Mouse (Mus musculus): Measurements from ENCODE around the gene Fbn1. TPM values are rescaled to one million over a fixed set of nuclear protein-coding genes. Genes with fewer than 3 reads are reported as not detected.

The Fbn1 gene
- polyA plus RNA-seq, 1 experiment = 6.5 TPM

GRCm38 (mm10) chr2:125436240-125436639 is 71.6 kb downstream of the Fbn1 start:
- Histone ChIP-seq H3K27me3 (replicated peaks; ENCODE audit: control insufficient read depth, insufficient read depth, low read length) (no peaks in the 10 kb centered on the region), H3K4me1 (ENCODE audit: control insufficient read depth, insufficient read depth, low read length) (no peaks in the 10 kb centered on the region), H3K27ac (ENCODE audit: insufficient read depth, low read depth, low read length) (no peak overlapping the region), H3K36me3 (ENCODE audit: control insufficient read depth, insufficient read depth, low read length) (no peaks in the 10 kb centered on the region), H3K4me3 (ENCODE audit: insufficient read depth, low read depth, low read length) (no peak overlapping the region)
- no peak for DNase-seq
- TF ChIP-seq CTCF (conservative IDR thresholded peaks at IDR 0.05; ENCODE audit: insufficient read depth, insufficient read length, low read depth, low read length) = no peak
- TF ChIP-seq POLR2A (IDR thresholded peaks at IDR 0.05; ENCODE audit: low read depth, low read length) = no peak
- WGBS = 83% methylated on average over 7 of the region's 7 CpGs

DNA sequence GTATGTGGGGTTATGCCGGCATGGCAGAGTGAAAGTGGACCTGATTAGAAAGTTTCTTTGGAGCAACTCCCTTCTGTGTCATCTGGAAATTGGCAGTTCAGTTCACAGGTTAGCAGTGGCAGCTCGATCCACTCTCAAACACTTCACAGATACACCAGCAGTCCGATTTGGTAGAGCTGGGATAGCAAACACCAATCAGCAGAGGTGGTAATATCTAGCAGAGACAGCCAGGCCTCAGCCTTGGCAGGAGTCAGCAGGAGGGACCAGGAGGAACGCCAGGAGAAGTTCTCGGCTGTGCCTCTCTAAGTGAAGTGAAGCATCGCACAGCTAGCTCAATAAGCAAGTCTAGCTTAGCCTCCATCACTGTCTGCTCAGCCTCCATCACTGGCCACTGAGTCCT is 74.3 kb downstream of the Fbn1 start:
- Histone ChIP-seq H3K27me3 (replicated peaks; ENCODE audit: control insufficient read depth, insufficient read depth, low read length) (no peaks in the 10 kb centered on the region), H3K4me3 (ENCODE audit: insufficient read depth, low read depth, low read length) (no peak overlapping the region), H3K4me1 (ENCODE audit: control insufficient read depth, insufficient read depth, low read length) (no peaks in the 10 kb centered on the region), H3K36me3 (ENCODE audit: control insufficient read depth, insufficient read depth, low read length) (no peaks in the 10 kb centered on the region), H3K27ac (ENCODE audit: insufficient read depth, low read depth, low read length) (no peak overlapping the region)
- 92% methylated on average over 6 of the region's 6 CpGs for WGBS
- TF ChIP-seq POLR2A (IDR thresholded peaks at IDR 0.05; ENCODE audit: low read depth, low read length) = no peak
- no peak for TF ChIP-seq CTCF (conservative IDR thresholded peaks at IDR 0.05; ENCODE audit: insufficient read depth, insufficient read length, low read depth, low read length)
- DNase-seq = no peak

DNA sequence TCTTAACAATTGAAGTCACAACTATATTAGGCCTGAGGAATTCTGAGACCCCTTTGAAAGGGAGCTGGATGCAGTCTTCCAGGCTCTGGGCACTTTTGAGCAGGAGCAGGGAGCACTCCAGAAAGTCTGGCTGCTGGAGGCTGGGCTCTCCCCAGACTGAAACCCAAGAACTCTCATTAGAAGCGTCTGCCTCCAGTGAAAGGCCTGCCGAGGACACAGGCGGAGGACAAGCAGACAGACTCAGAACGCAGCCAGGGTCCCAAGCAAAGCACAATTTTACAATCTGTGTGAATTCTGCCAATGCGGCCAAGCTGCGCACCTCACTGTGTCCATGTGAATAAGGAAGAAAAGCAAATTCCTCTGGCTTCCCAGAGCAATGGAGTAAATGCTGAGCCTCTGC is 76.3 kb downstream of the Fbn1 start:
- Histone ChIP-seq H3K4me1 (ENCODE audit: control insufficient read depth, insufficient read depth, low read length) (peaks cover 12% of the 10 kb centered on the region), H3K36me3 (ENCODE audit: control insufficient read depth, insufficient read depth, low read length) (no peaks in the 10 kb centered on the region), H3K27me3 (replicated peaks; ENCODE audit: control insufficient read depth, insufficient read depth, low read length) (no peaks in the 10 kb centered on the region), H3K4me3 (ENCODE audit: insufficient read depth, low read depth, low read length) (no peak overlapping the region), H3K27ac (ENCODE audit: insufficient read depth, low read depth, low read length) (no peak overlapping the region)
- no peak for DNase-seq
- no peak for TF ChIP-seq POLR2A (IDR thresholded peaks at IDR 0.05; ENCODE audit: low read depth, low read length)
- no peak for TF ChIP-seq CTCF (conservative IDR thresholded peaks at IDR 0.05; ENCODE audit: insufficient read depth, insufficient read length, low read depth, low read length)
- WGBS = 69% methylated on average over 6 of the region's 6 CpGs

DNA sequence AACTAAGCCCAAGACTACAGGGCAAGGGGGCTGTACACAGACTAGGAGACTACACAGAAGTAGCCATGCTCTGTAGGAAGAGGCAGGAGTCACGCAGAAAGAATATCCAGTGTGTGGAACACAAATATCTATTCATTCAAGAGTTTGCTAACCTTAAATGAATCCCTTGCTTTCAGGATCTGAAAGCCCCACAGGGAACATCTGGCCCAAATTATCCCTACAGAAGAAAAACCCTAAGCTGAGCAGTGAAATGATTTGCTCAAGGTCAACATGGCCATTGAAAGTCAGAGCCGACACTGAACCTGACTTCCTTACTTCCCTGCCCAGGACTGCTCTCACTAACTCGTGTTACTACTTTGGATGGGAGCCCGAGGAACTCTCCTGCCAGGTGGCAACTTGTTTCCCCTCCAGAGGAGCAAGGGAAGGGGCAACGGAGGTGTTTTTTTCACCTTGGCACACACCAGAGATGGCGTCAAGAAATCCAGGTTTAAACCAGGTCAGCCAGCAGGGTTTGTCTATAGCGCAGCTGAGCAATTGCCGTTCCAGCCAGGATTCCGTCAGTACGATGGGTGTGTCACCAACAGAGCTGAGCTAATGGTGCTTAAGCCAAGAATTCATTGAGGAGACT is 78.9 kb downstream of the Fbn1 start:
- Histone ChIP-seq H3K4me3 (ENCODE audit: insufficient read depth, low read depth, low read length) (no peak overlapping the region), H3K27ac (ENCODE audit: insufficient read depth, low read depth, low read length) (no peak overlapping the region), H3K27me3 (replicated peaks; ENCODE audit: control insufficient read depth, insufficient read depth, low read length) (no peaks in the 10 kb centered on the region), H3K4me1 (ENCODE audit: control insufficient read depth, insufficient read depth, low read length) (peaks cover 12% of the 10 kb centered on the region), H3K36me3 (ENCODE audit: control insufficient read depth, insufficient read depth, low read length) (no peaks in the 10 kb centered on the region)
- WGBS = 61% methylated on average over 10 of the region's 10 CpGs
- TF ChIP-seq CTCF (conservative IDR thresholded peaks at IDR 0.05; ENCODE audit: insufficient read depth, insufficient read length, low read depth, low read length) = no peak
- no peak for TF ChIP-seq POLR2A (IDR thresholded peaks at IDR 0.05; ENCODE audit: low read depth, low read length)
- DNase-seq = peak; percentile 53

- TF ChIP-seq CTCF (conservative IDR thresholded peaks at IDR 0.05; ENCODE audit: insufficient read depth, insufficient read length, low read depth, low read length) = no peak
- TF ChIP-seq POLR2A (IDR thresholded peaks at IDR 0.05; ENCODE audit: low read depth, low read length) = no peak
- no peak for DNase-seq
- H3K4me3 ChIP-seq (ENCODE audit: insufficient read depth, low read depth, low read length) = no peak overlapping the region
- no peaks in the 10 kb centered on the region for H3K36me3 ChIP-seq (ENCODE audit: control insufficient read depth, insufficient read depth, low read length)
- H3K27me3 ChIP-seq (replicated peaks; ENCODE audit: control insufficient read depth, insufficient read depth, low read length) = no peaks in the 10 kb centered on the region
- no peaks in the 10 kb centered on the region for H3K4me1 ChIP-seq (ENCODE audit: control insufficient read depth, insufficient read depth, low read length)
- no peak overlapping the region for H3K27ac ChIP-seq (ENCODE audit: insufficient read depth, low read depth, low read length)
- 69% methylated on average over 9 of the region's 9 CpGs for whole genome bisulfite sequencing
Observed at GRCm38 (mm10) chr2:125420604-125421003, 87.2 kb downstream of the Fbn1 start.

DNA sequence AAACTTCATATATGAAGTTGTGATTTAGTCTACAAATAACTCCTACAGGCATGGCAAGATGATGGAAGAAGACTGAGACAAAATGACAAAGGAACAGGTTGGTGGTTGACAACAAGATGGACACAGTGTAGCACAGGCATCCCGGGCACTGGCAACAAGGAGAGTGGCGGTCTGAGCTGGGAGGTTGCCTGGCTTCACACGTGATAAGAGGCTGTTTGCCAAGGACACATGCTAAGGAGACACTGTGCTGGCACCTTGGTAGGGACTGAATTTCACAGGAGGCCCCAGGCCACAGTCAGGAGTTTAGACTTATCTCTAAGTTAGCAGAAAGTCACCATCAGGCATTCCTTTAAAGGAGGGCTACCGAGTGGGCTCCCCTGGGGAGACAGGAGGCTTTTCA is 88.1 kb downstream of the Fbn1 start:
- 88% methylated on average over 4 of the region's 4 CpGs for WGBS
- H3K4me1 ChIP-seq (ENCODE audit: control insufficient read depth, insufficient read depth, low read length) = no peaks in the 10 kb centered on the region
- DNase-seq = no peak
- TF ChIP-seq CTCF (conservative IDR thresholded peaks at IDR 0.05; ENCODE audit: insufficient read depth, insufficient read length, low read depth, low read length) (no peak), POLR2A (IDR thresholded peaks at IDR 0.05; ENCODE audit: low read depth, low read length) (no peak)
- no peak overlapping the region for H3K27ac ChIP-seq (ENCODE audit: insufficient read depth, low read depth, low read length)
- no peak overlapping the region for H3K4me3 ChIP-seq (ENCODE audit: insufficient read depth, low read depth, low read length)
- no peaks in the 10 kb centered on the region for H3K27me3 ChIP-seq (replicated peaks; ENCODE audit: control insufficient read depth, insufficient read depth, low read length)
- no peaks in the 10 kb centered on the region for H3K36me3 ChIP-seq (ENCODE audit: control insufficient read depth, insufficient read depth, low read length)

GRCm38 (mm10) chr2:125418546-125418945 is 89.2 kb downstream of the Fbn1 start:
- no peak for DNase-seq

More at GRCm38 (mm10) chr2:125418546-125418945, 89.2 kb downstream of the Fbn1 start:
- Histone ChIP-seq H3K36me3 (ENCODE audit: control insufficient read depth, insufficient read depth, low read length) (no peaks in the 10 kb centered on the region), H3K27me3 (replicated peaks; ENCODE audit: control insufficient read depth, insufficient read depth, low read length) (no peaks in the 10 kb centered on the region), H3K4me1 (ENCODE audit: control insufficient read depth, insufficient read depth, low read length) (no peaks in the 10 kb centered on the region), H3K4me3 (ENCODE audit: insufficient read depth, low read depth, low read length) (no peak overlapping the region), H3K27ac (ENCODE audit: insufficient read depth, low read depth, low read length) (no peak overlapping the region)
- WGBS = 93% methylated on average over 4 of the region's 4 CpGs
- TF ChIP-seq CTCF (conservative IDR thresholded peaks at IDR 0.05; ENCODE audit: insufficient read depth, insufficient read length, low read depth, low read length) (no peak), POLR2A (IDR thresholded peaks at IDR 0.05; ENCODE audit: low read depth, low read length) (no peak)
